Mouse (Mus musculus): ENCODE data around the gene Wiz. TPM values are rescaled to one million over a fixed set of nuclear protein-coding genes. Genes with fewer than 3 reads are reported as not detected.

Gene Wiz
- polyA plus RNA-seq, 1 experiment from 2014 or later = 26.5 TPM

GRCm38 (mm10) chr17:32341102-32341501 lies 48.1 kb downstream of the Wiz start:
- H3K4me1 ChIP-seq = no peaks in the 10 kb centered on the region
- no peaks in the 10 kb centered on the region for H3K9me3 ChIP-seq (replicated peaks)
- H3K9ac ChIP-seq = no peak overlapping the region
- WGBS = 97% methylated on average over 1 of the region's 1 CpGs
- H3K4me2 ChIP-seq = no peak overlapping the region
- ATAC-seq (replicated peaks; ENCODE audit: low FRiP score) = no peak
- peaks cover 74% of the 10 kb centered on the region for H3K36me3 ChIP-seq
- no peak overlapping the region for H3K4me3 ChIP-seq (replicated peaks)
- H3K27me3 ChIP-seq = no peaks in the 10 kb centered on the region
- no peak overlapping the region for H3K27ac ChIP-seq

DNA sequence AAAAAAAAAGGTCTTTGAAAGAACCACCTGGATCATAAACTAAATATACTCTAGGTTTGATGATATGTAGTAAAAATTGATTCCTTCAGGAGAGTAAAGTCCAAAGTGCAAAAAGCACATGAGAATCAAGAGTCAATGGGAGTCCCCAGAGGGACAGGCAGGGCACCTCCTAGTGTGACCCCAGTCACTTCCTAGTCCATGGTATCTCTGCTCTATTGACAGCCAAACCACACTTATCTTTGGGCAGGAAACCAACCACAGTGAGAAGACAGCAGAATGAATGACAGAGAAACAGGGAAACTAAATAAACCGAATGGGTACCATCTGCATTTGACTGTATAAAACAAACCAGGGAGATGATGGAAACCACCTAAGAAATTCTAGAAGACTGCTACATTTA lies 49.1 kb downstream of the Wiz start:
- H3K4me1 ChIP-seq = no peaks in the 10 kb centered on the region
- no peaks in the 10 kb centered on the region for H3K9me3 ChIP-seq (replicated peaks)
- no peaks in the 10 kb centered on the region for H3K27me3 ChIP-seq
- no peak overlapping the region for H3K4me2 ChIP-seq
- peaks cover 82% of the 10 kb centered on the region for H3K36me3 ChIP-seq
- ATAC-seq (replicated peaks; ENCODE audit: low FRiP score) = no peak
- 77% methylated on average over 1 of the region's 1 CpGs for WGBS
- H3K27ac ChIP-seq = no peak overlapping the region
- H3K9ac ChIP-seq = no peak overlapping the region
- H3K4me3 ChIP-seq (replicated peaks) = no peak overlapping the region

DNA sequence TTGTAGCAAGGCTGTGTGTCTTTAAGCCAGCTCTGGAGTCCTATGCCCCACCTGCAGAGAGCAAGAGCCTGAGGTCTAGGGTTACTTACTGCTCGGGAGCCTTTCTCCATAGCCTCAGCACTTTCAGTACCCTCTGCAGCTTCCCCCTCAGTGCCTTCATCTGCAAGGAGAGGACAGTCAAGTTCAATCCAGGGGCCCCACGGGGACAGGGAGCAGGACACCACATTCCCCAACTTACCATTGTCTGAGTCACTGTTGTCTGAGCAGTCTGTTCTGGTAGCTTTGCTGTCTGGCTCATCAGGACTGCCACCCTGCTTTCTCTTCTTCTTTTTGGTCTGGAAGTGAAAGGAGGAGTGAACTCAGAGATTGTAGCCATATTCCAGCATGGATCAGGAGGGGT lies 53.4 kb downstream of the Wiz start:
- H3K4me1 ChIP-seq = no peaks in the 10 kb centered on the region
- no peak overlapping the region for H3K27ac ChIP-seq
- no peaks in the 10 kb centered on the region for H3K27me3 ChIP-seq
- no peak for ATAC-seq (replicated peaks; ENCODE audit: low FRiP score)
- WGBS = 75% methylated on average over 2 of the region's 2 CpGs
- no peak overlapping the region for H3K4me3 ChIP-seq (replicated peaks)
- H3K9me3 ChIP-seq (replicated peaks) = no peaks in the 10 kb centered on the region
- H3K4me2 ChIP-seq = no peak overlapping the region
- no peak overlapping the region for H3K9ac ChIP-seq
- peaks cover 94% of the 10 kb centered on the region for H3K36me3 ChIP-seq

- Histone ChIP-seq H3K4me3 (replicated peaks) (no peak overlapping the region), H3K9me3 (replicated peaks) (no peaks in the 10 kb centered on the region), H3K9ac (no peak overlapping the region), H3K36me3 (peaks cover 95% of the 10 kb centered on the region), H3K27me3 (no peaks in the 10 kb centered on the region), H3K4me1 (no peaks in the 10 kb centered on the region), H3K4me2 (no peak overlapping the region), H3K27ac (no peak overlapping the region)
- 90% methylated on average over 12 of the region's 12 CpGs for WGBS
- no peak for ATAC-seq (replicated peaks; ENCODE audit: low FRiP score)
Measured at GRCm38 (mm10) chr17:32334921-32335320, 54.3 kb downstream of the Wiz start.

- peak; percentile 60; the same call in 1 of the 2 replicates for ATAC-seq (replicated peaks; ENCODE audit: low FRiP score)
- Histone ChIP-seq H3K4me2 (no peak overlapping the region), H3K36me3 (peaks cover 94% of the 10 kb centered on the region), H3K27ac (no peak overlapping the region), H3K27me3 (no peaks in the 10 kb centered on the region), H3K9ac (no peak overlapping the region), H3K4me3 (replicated peaks) (no peak overlapping the region), H3K4me1 (no peaks in the 10 kb centered on the region), H3K9me3 (replicated peaks) (no peaks in the 10 kb centered on the region)
- 88% methylated on average over 31 of the region's 31 CpGs for WGBS
Measured at GRCm38 (mm10) chr17:32333675-32334303, 55.5 kb downstream of the Wiz start.

DNA sequence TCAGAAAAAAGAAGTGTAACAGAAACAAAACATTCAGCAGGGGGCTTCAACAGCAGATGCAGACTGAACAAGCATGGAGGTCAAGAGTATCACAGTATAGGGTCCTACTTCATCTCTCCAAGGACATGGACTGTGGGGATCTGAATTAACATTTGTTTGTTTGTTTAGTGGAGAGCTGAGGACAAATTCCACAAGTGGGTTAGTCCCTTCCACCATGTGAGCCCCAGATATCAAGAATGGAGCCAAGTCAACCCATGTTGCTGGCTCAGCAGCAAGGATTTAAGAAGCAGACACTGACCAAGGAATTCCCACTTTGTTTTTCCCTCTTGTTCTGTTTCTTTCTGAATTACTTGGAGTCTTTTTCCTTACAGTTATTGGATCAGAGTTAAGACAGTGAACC lies 61.7 kb downstream of the Wiz start:
- ATAC-seq (replicated peaks; ENCODE audit: low FRiP score) = no peak
- no peaks in the 10 kb centered on the region for H3K9me3 ChIP-seq (replicated peaks)
- no peak overlapping the region for H3K4me2 ChIP-seq
- peaks cover 90% of the 10 kb centered on the region for H3K36me3 ChIP-seq
- peaks cover 5% of the 10 kb centered on the region; the same call in 1 of the 2 replicates for H3K4me1 ChIP-seq
- no peak overlapping the region for H3K27ac ChIP-seq
- H3K4me3 ChIP-seq (replicated peaks) = no peak overlapping the region
- H3K27me3 ChIP-seq = no peaks in the 10 kb centered on the region
- no peak overlapping the region for H3K9ac ChIP-seq

GRCm38 (mm10) chr17:32322809-32323208 lies 66.4 kb downstream of the Wiz start:
- no peak overlapping the region for H3K9ac ChIP-seq
- ATAC-seq (replicated peaks; ENCODE audit: low FRiP score) = no peak
- no peak overlapping the region for H3K4me2 ChIP-seq
- no peaks in the 10 kb centered on the region for H3K9me3 ChIP-seq (replicated peaks)
- no peak overlapping the region for H3K27ac ChIP-seq
- no peaks in the 10 kb centered on the region for H3K27me3 ChIP-seq
- no peak overlapping the region for H3K4me3 ChIP-seq (replicated peaks)
- H3K4me1 ChIP-seq = peaks cover 32% of the 10 kb centered on the region
- peaks cover 59% of the 10 kb centered on the region for H3K36me3 ChIP-seq
- WGBS = 90% methylated on average over 1 of the region's 1 CpGs

DNA sequence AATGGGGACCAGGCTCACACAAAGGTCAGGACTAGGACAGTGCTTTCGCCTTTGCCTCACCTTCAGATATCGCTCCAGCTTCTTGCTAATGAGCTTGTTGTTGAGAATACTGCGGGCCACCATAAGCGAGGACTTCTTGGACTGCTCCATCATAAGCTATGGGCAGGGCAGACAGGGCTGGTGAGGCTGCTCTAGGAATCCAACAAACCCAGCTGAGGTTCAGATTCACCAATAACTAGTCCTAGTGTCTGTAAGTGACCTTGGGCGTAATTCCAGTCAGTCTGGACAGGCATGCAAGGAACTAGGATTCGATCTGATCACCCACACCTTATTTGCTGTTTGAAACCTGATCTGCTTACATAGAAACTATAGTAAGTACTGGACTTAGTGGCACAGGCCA lies 67.4 kb downstream of the Wiz start:
- H3K4me3 ChIP-seq (replicated peaks) = peak overlapping the region; percentile 98
- H3K27ac ChIP-seq = peak overlapping the region; percentile 99
- peaks cover 59% of the 10 kb centered on the region for H3K36me3 ChIP-seq
- no peaks in the 10 kb centered on the region for H3K9me3 ChIP-seq (replicated peaks)
- WGBS = 14% methylated on average over 6 of the region's 6 CpGs
- no peaks in the 10 kb centered on the region for H3K27me3 ChIP-seq
- H3K9ac ChIP-seq = peak overlapping the region; percentile 68
- H3K4me2 ChIP-seq = peak overlapping the region; percentile 87
- peaks cover 32% of the 10 kb centered on the region for H3K4me1 ChIP-seq
- ATAC-seq (replicated peaks; ENCODE audit: low FRiP score) = no peak; the same call in 1 of the 2 replicates

GRCm38 (mm10) chr17:32321390-32321734 lies 67.9 kb downstream of the Wiz start:
- WGBS = 0% methylated on average over 23 of the region's 23 CpGs

DNA sequence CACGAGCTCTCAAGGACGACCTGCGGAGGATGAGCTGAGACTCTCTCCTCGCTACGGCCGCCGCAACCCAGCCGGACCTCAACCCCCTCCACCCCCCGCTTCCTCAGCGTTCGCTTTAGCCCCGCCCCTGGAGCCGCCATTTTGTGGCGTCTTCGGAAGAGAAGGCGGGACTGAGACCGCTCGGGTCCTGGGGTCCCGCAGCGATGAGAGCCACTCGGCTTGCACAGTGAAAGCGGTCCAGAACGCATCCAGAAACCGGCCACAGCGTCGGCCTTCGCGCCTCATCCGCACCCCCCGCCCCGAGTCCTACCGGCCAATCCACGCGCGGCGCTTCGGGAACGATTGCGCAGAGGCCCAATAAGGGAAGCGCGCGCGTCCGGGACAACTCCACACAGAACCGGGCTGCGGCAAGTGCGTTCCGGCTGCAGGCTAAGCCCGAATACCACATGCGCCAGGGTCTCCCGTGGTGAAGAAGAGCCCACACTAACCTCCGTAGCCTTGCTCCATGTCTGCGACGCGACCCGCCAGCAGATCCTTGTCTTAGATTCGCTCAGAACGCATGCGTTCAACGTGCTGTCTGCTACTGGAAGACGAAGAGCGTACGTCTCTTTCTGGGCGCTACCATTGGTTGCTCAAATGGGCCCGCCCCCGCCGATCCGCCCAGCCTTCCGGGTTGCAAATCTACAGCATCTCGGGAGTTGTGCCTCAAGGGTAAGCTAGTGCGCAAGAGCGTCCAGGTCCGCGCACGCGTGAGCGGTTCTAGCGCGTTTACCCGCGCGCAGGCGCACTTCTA lies 68.4 kb downstream of the Wiz start, which contains the start of gene Akap8:
Akap8 (minus strand) TSS at position 642 of the 793 bp plus-strand sequence.
- Histone ChIP-seq H3K36me3 (peaks cover 59% of the 10 kb centered on the region), H3K4me3 (replicated peaks) (peak within 1 kb of the TSS; percentile 98), H3K4me1 (peaks cover 32% of the 10 kb centered on the region), H3K9me3 (replicated peaks) (no peaks in the 10 kb centered on the region), H3K9ac (peak within 1 kb of the TSS; percentile 92), H3K27ac (peak within 1 kb of the TSS; percentile 99), H3K27me3 (no peaks in the 10 kb centered on the region), H3K4me2 (peak within 1 kb of the TSS; percentile 87)
- WGBS = under 1% methylated on average over 81 of the region's 83 CpGs
- peak; percentile 97 for ATAC-seq (replicated peaks; ENCODE audit: low FRiP score)

More at GRCm38 (mm10) chr17:32321390-32321734, 67.9 kb downstream of the Wiz start:
- peak overlapping the region; percentile 98 for H3K4me3 ChIP-seq (replicated peaks)
- peak overlapping the region; percentile 68 for H3K9ac ChIP-seq
- no peaks in the 10 kb centered on the region for H3K27me3 ChIP-seq
- ATAC-seq (replicated peaks; ENCODE audit: low FRiP score) = peak; percentile 78
- peak overlapping the region; percentile 87 for H3K4me2 ChIP-seq
- peaks cover 32% of the 10 kb centered on the region for H3K4me1 ChIP-seq
- peaks cover 59% of the 10 kb centered on the region for H3K36me3 ChIP-seq
- no peaks in the 10 kb centered on the region for H3K9me3 ChIP-seq (replicated peaks)
- H3K27ac ChIP-seq = peak overlapping the region; percentile 99

DNA sequence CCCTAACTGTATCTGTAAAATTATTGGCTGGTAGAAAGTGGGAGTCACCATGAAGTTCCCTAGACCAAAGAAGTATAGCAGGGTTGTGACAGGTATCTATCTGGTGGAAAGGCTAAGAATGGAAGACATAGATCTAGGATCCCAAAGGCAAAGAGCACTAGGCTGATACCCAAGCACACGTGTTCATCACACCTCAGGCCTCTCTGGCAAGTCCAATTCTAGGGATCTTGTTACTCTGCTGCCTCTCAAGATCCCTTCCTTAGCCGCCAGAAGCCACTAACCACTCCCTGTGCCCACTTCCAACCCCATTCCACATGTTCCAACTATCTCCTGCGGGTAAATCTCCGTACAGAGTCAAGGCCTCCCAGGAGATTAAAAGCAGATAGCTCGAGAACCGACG lies 69.3 kb downstream of the Wiz start:
- no peak for ATAC-seq (replicated peaks; ENCODE audit: low FRiP score)
- H3K27ac ChIP-seq = peak overlapping the region; percentile 99
- H3K4me1 ChIP-seq = peaks cover 32% of the 10 kb centered on the region
- peaks cover 59% of the 10 kb centered on the region for H3K36me3 ChIP-seq
- H3K27me3 ChIP-seq = no peaks in the 10 kb centered on the region
- H3K4me2 ChIP-seq = peak overlapping the region; percentile 87
- H3K4me3 ChIP-seq (replicated peaks) = peak overlapping the region; percentile 98
- 0% methylated on average over 7 of the region's 7 CpGs for WGBS
- H3K9me3 ChIP-seq (replicated peaks) = no peaks in the 10 kb centered on the region
- peak overlapping the region; percentile 92 for H3K9ac ChIP-seq

DNA sequence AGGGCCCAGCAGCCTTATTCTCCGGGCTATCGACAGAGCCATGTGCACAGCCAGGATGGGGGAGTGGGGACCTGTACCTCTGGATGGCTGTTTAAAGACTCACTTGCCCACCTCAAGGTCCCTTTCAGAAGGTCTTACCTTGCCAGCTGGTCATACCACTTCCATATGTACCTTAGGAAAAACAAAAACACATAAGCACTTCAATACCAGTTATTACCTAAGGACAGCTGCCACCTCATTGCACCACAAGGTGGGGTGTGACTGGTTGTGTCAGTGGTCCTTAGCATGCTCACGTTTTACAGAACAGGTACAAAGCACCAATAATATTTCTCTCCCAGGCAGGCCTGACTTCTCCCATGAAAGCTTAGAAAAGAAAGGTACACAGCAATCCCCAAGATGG lies 71.5 kb downstream of the Wiz start:
- Histone ChIP-seq H3K4me1 (peaks cover 29% of the 10 kb centered on the region), H3K27me3 (no peaks in the 10 kb centered on the region), H3K4me2 (no peak overlapping the region), H3K27ac (no peak overlapping the region), H3K4me3 (replicated peaks) (no peak overlapping the region), H3K9ac (no peak overlapping the region), H3K9me3 (replicated peaks) (no peaks in the 10 kb centered on the region), H3K36me3 (peaks cover 62% of the 10 kb centered on the region)
- no peak for ATAC-seq (replicated peaks; ENCODE audit: low FRiP score)
- WGBS = 84% methylated on average over 3 of the region's 3 CpGs

All from kidney, embryonic 15.5 days (tissue).